Mouse (Mus musculus): ENCODE data around the gene Rcl1.

- TF ChIP-seq POLR2AphosphoS5 (IDR thresholded peaks at IDR 0.05; ENCODE audit: insufficient replicate concordance, low read depth, low read length), result no peak
- no peak for TF ChIP-seq CTCF (IDR thresholded peaks at IDR 0.05; ENCODE audit: low read depth, low read length)
- TF ChIP-seq GATA1 (IDR thresholded peaks at IDR 0.05; ENCODE audit: borderline replicate concordance, low read length), result no peak
- no peak for TF ChIP-seq GATA2 (IDR thresholded peaks at IDR 0.05; ENCODE audit: borderline replicate concordance, low read depth, low read length)
- no peak for TF ChIP-seq TAL1 (conservative IDR thresholded peaks at IDR 0.05; ENCODE audit: low read depth, low read length)
These were observed 11.5 kb downstream of the Rcl1 start for GRCm38 (mm10) chr19:29112662-29113061.
